Mouse (Mus musculus) cerebellum, adult 2 months (tissue): ENCODE measurements around the gene Plagl1. TPM values are rescaled to one million over a fixed set of nuclear protein-coding genes. Genes with fewer than 3 reads are reported as not detected.
"Not testable (repeated sequence)": the region's sequence is repeated elsewhere in the genome, so short reads cannot be mapped to it uniquely, and the experiment has no call there.

ENCODE experiments used
- DNase-seq, 2 experiments: peaks; one replicate each; pipeline ENCODE4 v3.0.0; 2021
- H3K27ac ChIP-seq: fragments of 200-500 bp; 2 replicates; pipeline ENCODE4 v1.5.1; 2012; ENCODE audit warnings: low read length, control low read depth, inconsistent platforms; ENCODE audit not compliant: insufficient read depth
- H3K27me3 ChIP-seq: fragments of 200-500 bp; 2 replicates; pipeline ENCODE4 v1.6.1; 2012; ENCODE audit warnings: inconsistent platforms, mild to moderate bottlenecking, low read length, moderate library complexity; ENCODE audit not compliant: control insufficient read depth, insufficient read depth
- H3K4me1 ChIP-seq: fragments of 200-500 bp; 2 replicates; pipeline ENCODE4 v1.6.1; 2011; ENCODE audit warnings: low read length; ENCODE audit not compliant: control insufficient read depth, insufficient read depth
- H3K4me3 ChIP-seq: fragments of 200-500 bp; replicated peaks from 2 replicates; pipeline ENCODE3; 2011; ENCODE audit warnings: mild to moderate bottlenecking, low read depth, low read length, control low read depth; ENCODE audit not compliant: insufficient read depth
- CTCF ChIP-seq: fragments of 200-500 bp; IDR thresholded peaks from 2 replicates; pipeline ENCODE4 v1.5.1; 2011; ENCODE audit warnings: low read depth, mild to moderate bottlenecking, control low read depth, low read length, moderate library complexity, borderline replicate concordance; ENCODE audit not compliant: insufficient read depth
- POLR2A ChIP-seq: fragments of 200-500 bp; IDR thresholded peaks from 2 replicates; pipeline ENCODE4 v1.6.1; 2011; ENCODE audit warnings: low read length, control low read depth, borderline replicate concordance; ENCODE audit not compliant: insufficient read depth
- WGBS: fragments of 180-500 bp; shearing (Covaris S2); methylation state at CpG from one replicate; pipeline ENCODE4 v1.1.7; 2018; 5-methylcytosine and 5-hydroxymethylcytosine counted together
- polyA plus RNA-seq: library from polyadenylated mRNA; depleted of rRNA; stranded (reverse); fragments of >200 nt; gene quantifications from 2 replicates; pipeline ENCODE4 v1.2.3, GENCODE M21; 2012; rRNA removed

Plagl1 gene
- polyA plus RNA-seq = 12.7 and 13.6 TPM in 2 replicates

DNA sequence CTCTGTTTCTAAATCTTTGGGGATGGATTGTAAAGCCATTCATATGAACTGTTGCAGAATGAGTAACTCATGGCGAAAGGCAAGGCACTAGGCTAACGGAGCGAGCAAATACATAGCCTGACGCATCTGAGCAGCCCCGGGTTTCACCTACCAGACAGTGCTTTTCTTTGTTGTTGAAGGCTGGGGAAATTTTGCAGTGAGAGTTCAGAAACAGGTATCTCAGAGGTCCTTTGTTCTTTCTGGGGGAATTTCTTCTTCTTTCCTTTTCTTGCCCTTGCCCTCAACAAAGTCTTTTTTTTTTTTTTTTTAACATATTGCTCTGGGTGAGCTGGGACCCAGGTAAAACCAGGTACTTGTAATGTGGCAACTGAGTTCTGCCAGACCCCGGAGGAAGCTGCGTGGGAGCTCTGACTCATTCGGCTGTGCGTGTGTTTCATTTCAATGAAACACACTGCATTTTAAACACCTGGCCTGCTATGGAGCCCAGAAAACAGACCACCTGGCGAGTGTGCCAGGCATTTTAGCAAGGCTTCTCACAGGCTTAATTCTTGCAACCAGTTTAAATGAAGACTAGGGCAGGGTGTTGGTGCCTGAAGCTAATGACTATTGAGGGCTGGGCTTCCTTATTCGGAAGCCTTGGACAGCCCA lies at the start of gene Plagl1:
Gene Plagl1, plus strand, starts transcription at position 484 of the 648 bp plus-strand sequence.
- WGBS = 73% methylated on average over 11 of the region's 11 CpGs
- no peak within 1 kb of the TSS for H3K27ac ChIP-seq
- no peak for DNase-seq
- TF ChIP-seq POLR2A (no peak), CTCF (no peak)
- no peak within 1 kb of the TSS for H3K4me3 ChIP-seq
- no peaks in the 10 kb centered on the region for H3K4me1 ChIP-seq
- H3K27me3 ChIP-seq = no peaks in the 10 kb centered on the region

DNA sequence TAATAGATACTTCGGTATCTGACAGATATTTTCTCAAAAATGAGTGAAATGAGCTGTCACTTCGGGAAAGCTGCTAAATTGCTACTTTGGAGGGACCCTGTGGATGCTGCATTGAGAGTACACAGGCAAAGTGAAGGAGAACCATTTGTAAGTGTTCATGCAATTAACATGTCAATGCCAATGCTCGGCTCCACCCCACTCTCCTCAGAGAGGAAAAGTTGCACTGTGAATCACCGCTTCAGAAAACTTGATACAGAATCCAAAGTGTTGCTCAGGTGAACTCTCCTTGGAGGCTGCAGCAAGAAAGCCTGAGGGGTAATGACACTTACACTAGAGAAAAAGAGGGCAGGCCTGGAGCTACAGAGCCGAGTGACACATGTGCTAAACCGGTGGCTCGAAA lies 46.3 kb upstream of the Plagl1 start:
- Histone ChIP-seq H3K4me1 (peaks cover 3% of the 10 kb centered on the region; the same call in 1 of the 2 replicates), H3K4me3 (no peak overlapping the region), H3K27me3 (no peaks in the 10 kb centered on the region), H3K27ac (no peak overlapping the region)
- 73% methylated on average over 7 of the region's 7 CpGs for WGBS
- no peak for TF ChIP-seq CTCF
- TF ChIP-seq POLR2A = no peak
- no peak for DNase-seq

DNA sequence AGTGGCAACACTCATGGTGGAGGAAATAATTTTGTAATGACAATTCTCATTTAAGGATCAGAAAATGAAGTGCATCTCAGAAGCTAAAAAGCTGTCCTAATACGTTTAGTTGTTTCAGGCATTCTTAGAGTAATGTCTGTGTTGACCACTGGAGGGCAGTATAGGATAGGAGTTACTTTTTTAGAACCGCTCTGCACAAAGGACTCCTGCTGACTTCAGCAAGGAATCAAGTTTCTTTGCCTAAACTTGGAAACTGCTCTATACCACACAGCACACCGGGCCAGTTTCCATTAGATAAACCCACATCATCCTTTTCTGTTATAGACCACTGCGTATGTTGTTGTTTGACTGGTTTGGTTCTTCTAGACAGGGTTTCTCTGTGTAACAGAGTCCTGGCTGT lies 43.7 kb upstream of the Plagl1 start:
- H3K4me1 ChIP-seq = no peaks in the 10 kb centered on the region
- WGBS = 21% methylated on average over 4 of the region's 4 CpGs
- peak; percentile 19 to 58 for DNase-seq
- no peak overlapping the region for H3K27ac ChIP-seq
- no peak for TF ChIP-seq POLR2A
- TF ChIP-seq CTCF = peak; percentile 55; the same call in 1 of the 2 replicates
- H3K4me3 ChIP-seq = no peak overlapping the region
- no peaks in the 10 kb centered on the region for H3K27me3 ChIP-seq

DNA sequence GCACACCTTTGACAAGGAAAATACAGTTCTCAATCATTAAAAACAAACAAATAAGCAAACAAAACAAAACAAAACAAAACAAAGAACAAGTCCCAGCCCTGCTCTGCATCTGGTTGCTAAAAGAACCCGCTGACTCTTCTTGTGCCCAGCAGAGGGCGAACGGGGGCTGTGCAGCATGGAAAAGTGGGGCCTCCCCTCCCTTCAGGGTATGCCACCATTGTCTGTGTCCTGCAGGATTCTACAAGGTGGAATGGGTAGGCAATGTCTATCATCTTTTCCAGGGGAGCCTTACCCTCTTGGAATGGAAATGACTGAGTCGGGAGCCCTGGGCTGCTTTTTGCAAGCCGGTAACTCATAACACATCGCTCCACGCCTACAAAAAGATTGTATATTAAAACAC lies 41.8 kb upstream of the Plagl1 start:
- H3K4me1 ChIP-seq = no peaks in the 10 kb centered on the region
- 61% methylated on average over 7 of the region's 7 CpGs for WGBS
- no peak for DNase-seq
- H3K27ac ChIP-seq = no peak overlapping the region
- TF ChIP-seq POLR2A (no peak), CTCF (peak; percentile 51)
- H3K4me3 ChIP-seq = no peak overlapping the region
- H3K27me3 ChIP-seq = no peaks in the 10 kb centered on the region

DNA sequence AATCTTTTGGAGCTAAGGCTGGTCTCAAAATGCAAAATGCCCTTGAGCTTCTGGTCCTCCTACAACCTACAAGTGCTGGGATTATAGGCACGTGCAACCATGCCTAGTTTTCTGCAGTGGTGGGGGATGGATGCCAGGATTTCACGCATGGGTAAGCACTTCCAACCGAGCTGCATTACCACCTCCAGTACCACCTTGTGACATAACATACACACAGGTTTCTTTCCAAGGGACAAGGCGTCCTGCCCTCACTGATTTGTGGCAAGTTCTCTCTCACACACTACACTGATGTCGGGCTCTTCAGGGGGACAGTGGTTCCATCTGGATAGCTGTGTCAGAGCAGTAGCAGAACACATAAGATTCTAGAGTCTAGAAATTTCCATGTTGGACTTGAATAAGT lies 41.3 kb upstream of the Plagl1 start:
- WGBS = 42% methylated on average over 5 of the region's 5 CpGs
- TF ChIP-seq CTCF = no peak
- TF ChIP-seq POLR2A = no peak
- DNase-seq = no peak
- no peaks in the 10 kb centered on the region for H3K4me1 ChIP-seq
- no peak overlapping the region for H3K27ac ChIP-seq
- no peaks in the 10 kb centered on the region for H3K27me3 ChIP-seq
- H3K4me3 ChIP-seq = no peak overlapping the region

DNA sequence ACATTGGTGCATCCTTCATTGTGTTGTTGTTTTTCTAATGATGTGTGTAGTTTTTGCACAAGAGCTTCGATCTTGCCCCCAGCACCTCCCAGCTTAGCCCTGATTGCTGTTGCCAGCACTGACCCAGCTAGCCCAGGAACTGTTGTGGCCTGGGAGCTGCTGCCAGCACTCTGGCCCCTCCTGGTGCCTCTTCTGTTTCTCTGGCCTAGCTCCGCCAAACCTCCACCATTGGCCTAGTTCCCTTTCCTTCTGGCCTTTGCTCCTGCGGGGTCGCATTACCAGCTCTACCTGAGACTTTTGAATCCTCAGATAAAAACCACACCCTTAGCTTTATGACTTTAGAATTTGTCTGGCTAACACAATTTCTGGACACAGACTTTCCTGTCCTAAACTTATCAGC lies 38.2 kb upstream of the Plagl1 start:
- Histone ChIP-seq H3K27me3 (no peaks in the 10 kb centered on the region), H3K4me1 (no peaks in the 10 kb centered on the region), H3K4me3 (no peak overlapping the region), H3K27ac (no peak overlapping the region)
- 26% methylated on average over 4 of the region's 4 CpGs for WGBS
- DNase-seq = no peak
- TF ChIP-seq CTCF (no peak), POLR2A (no peak)

DNA sequence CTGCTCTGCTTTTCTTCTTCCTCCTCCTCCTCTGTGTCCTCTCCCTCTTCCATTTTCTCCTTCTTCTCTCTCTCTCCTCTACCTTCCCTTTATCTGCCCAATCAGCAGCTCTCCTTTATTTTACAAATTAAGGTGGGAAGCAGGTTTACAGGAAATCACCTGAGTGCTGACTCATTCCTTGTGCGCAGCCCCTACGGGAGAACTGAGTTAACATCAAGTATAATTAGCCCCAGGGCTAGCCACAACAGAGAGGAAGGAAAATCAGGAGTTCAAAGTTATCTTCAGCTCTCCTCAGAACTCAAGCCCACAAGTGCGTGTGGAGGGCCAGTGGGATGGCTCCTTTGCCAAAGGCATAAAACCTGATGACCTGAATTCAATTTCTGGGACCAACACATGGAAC lies 36.3 kb upstream of the Plagl1 start:
- WGBS = 75% methylated on average over 3 of the region's 3 CpGs
- H3K4me1 ChIP-seq, H3K27ac ChIP-seq, H3K27me3 ChIP-seq, H3K4me3 ChIP-seq, DNase-seq: not testable (repeated sequence)

DNA sequence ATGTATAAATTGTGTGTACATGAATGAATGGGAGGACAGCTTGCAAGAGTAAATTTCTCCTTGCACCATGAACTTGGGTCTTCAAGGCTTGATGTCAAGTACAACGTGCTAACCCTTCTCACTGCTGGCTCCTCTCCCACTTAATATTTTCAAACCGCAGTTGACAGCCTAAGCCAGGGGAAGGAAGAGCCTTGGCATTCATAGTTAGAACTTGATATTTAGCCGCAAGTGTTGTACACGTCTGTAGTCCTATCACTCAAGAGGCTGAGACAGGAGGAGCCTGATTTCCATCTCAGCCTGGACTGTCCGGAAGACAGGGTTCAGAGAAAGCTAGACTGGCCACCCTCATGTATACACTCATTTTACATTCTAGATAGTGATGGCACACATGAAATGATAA lies 32.6 kb upstream of the Plagl1 start:
- DNase-seq = no peak
- no peak overlapping the region for H3K27ac ChIP-seq
- WGBS = 71% methylated on average over 5 of the region's 5 CpGs
- H3K4me1 ChIP-seq = no peaks in the 10 kb centered on the region
- H3K4me3 ChIP-seq = no peak overlapping the region
- no peaks in the 10 kb centered on the region for H3K27me3 ChIP-seq
- no peak for TF ChIP-seq CTCF
- TF ChIP-seq POLR2A = no peak

DNA sequence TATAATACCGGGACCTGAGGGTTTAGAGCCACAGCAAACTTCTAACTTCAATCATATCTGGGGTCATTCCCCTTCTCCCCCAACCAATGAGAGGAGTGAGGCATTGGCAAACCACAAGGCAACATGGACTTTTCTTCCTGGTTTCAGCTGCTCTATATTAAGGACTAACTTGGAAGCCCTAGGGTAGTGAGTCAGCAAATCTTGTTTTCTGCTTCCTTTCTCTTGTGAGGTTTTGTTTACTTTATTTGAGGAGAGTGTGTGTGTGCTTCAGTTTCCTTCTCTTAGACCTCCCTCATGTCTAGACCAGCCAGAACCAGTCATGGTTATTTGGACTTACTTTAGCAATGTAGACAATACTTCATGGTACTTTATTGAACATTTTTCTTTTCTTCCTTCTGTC lies 32.1 kb upstream of the Plagl1 start:
- H3K4me1 ChIP-seq = no peaks in the 10 kb centered on the region
- TF ChIP-seq POLR2A (no peak), CTCF (no peak)
- H3K27ac ChIP-seq = no peak overlapping the region
- WGBS = 92% methylated on average over 1 of the region's 1 CpGs
- no peak for DNase-seq
- no peaks in the 10 kb centered on the region for H3K27me3 ChIP-seq
- no peak overlapping the region for H3K4me3 ChIP-seq
